Mouse (Mus musculus) intestine, postnatal 0 days (tissue): ENCODE results near the gene Slc35f1. TPM values are rescaled to one million over a fixed set of nuclear protein-coding genes. Genes with fewer than 3 reads are reported as not detected.

Experiments
- ATAC-seq: fragments of 200-750 bp; cut with Nextera tagmentation; 2 replicates; pipeline ENCODE4 v1.8.0; 2017; ENCODE audit warnings: mild to moderate bottlenecking, moderate TSS enrichment, moderate library complexity
- H3K27ac ChIP-seq: fragments of 300-500 bp; sonication (generic); 2 replicates; pipeline ENCODE4 v1.5.1; 2014; ENCODE audit warnings: mild to moderate bottlenecking, low read depth, low read length, moderate library complexity
- H3K27me3 ChIP-seq: fragments of 300-500 bp; sonication (generic); replicated peaks from 2 replicates; pipeline ENCODE4 v1.6.1; 2014; ENCODE audit warnings: low read length, mixed read lengths; ENCODE audit not compliant: control insufficient read depth, insufficient read depth
- H3K36me3 ChIP-seq: fragments of 300-500 bp; sonication (generic); 2 replicates; pipeline ENCODE4 v1.6.1; 2014; ENCODE audit warnings: mild to moderate bottlenecking, moderate library complexity; ENCODE audit not compliant: control insufficient read depth, insufficient read depth
- H3K4me1 ChIP-seq: fragments of 300-500 bp; sonication (generic); replicated peaks from 2 replicates; pipeline ENCODE4 v1.6.1; 2014; ENCODE audit warnings: antibody characterized with exemption, low read length, mixed read lengths; ENCODE audit not compliant: control insufficient read depth, insufficient read depth
- H3K4me2 ChIP-seq: fragments of 300-500 bp; sonication (generic); replicated peaks from 2 replicates; pipeline ENCODE4 v1.6.1; 2014; ENCODE audit warnings: low read depth, mild to moderate bottlenecking, moderate library complexity
- H3K4me3 ChIP-seq: fragments of 300-500 bp; sonication (generic); 2 replicates; pipeline ENCODE4 v1.5.1; 2014; ENCODE audit warnings: low read depth, low read length
- H3K9ac ChIP-seq: fragments of 300-500 bp; sonication (generic); 2 replicates; pipeline ENCODE4 v1.6.1; 2014; ENCODE audit warnings: mild to moderate bottlenecking, low read depth, low read length
- H3K9me3 ChIP-seq: fragments of 300-500 bp; sonication (generic); 2 replicates; pipeline ENCODE4 v1.6.1; 2016; ENCODE audit warnings: mixed run types; ENCODE audit not compliant: control insufficient read depth
- CTCF ChIP-seq: sonication (generic); IDR thresholded peaks from 2 replicates; pipeline ENCODE4 v1.5.1; 2016; ENCODE audit warnings: low read depth, mild to moderate bottlenecking, control low read depth, antibody characterized with exemption, moderate library complexity
- WGBS: fragments of 180-500 bp; shearing (Covaris S2); extraction: QIAGEN DNeasy Blood & Tissue Kit; methylation state at CpG from one replicate; pipeline ENCODE4 v1.1.7; 2014; 5-methylcytosine and 5-hydroxymethylcytosine counted together
- polyA plus RNA-seq: library from polyadenylated mRNA; unstranded; fragments of >200 nt; fragmentation: Nextera tagmentation; extraction: Ambion mirVana; gene quantifications from 2 replicates; pipeline ENCODE4 v1.2.1, GENCODE M21; 2015

The Slc35f1 gene
- polyA plus RNA-seq, 1 experiment from 2014 or later, result 1.2 TPM

GRCm38 (mm10) chr10:53124365-53124764, 434.0 kb downstream of the Slc35f1 start:
- no peak for ATAC-seq
- no peaks in the 10 kb centered on the region for H3K36me3 ChIP-seq
- H3K9ac ChIP-seq, result no peak overlapping the region
- H3K4me3 ChIP-seq, result no peak overlapping the region
- no peak overlapping the region for H3K4me2 ChIP-seq
- no peaks in the 10 kb centered on the region for H3K4me1 ChIP-seq
- H3K27me3 ChIP-seq, result no peaks in the 10 kb centered on the region
- WGBS, result 57% methylated on average over 6 of the region's 6 CpGs
- H3K27ac ChIP-seq, result no peak overlapping the region
- no peak for TF ChIP-seq CTCF
- no peaks in the 10 kb centered on the region for H3K9me3 ChIP-seq

- H3K9ac ChIP-seq, result no peak overlapping the region
- WGBS, result 76% methylated on average over 1 of the region's 1 CpGs
- no peaks in the 10 kb centered on the region for H3K27me3 ChIP-seq
- H3K36me3 ChIP-seq, result no peaks in the 10 kb centered on the region
- H3K4me1 ChIP-seq, result no peaks in the 10 kb centered on the region
- H3K4me2 ChIP-seq, result no peak overlapping the region
- no peak overlapping the region for H3K4me3 ChIP-seq
- no peak overlapping the region for H3K27ac ChIP-seq
- H3K9me3 ChIP-seq, result no peaks in the 10 kb centered on the region
- no peak for TF ChIP-seq CTCF
- ATAC-seq, result no peak
These were observed 442.4 kb downstream of the Slc35f1 start for GRCm38 (mm10) chr10:53132707-53133106.

- no peak for TF ChIP-seq CTCF
- H3K27me3 ChIP-seq, result no peaks in the 10 kb centered on the region
- no peaks in the 10 kb centered on the region for H3K36me3 ChIP-seq
- H3K9ac ChIP-seq, result no peak overlapping the region
- no peak overlapping the region for H3K27ac ChIP-seq
- no peak overlapping the region for H3K4me3 ChIP-seq
- H3K9me3 ChIP-seq, result no peaks in the 10 kb centered on the region
- no peak overlapping the region for H3K4me2 ChIP-seq
- WGBS, result 51% methylated on average over 2 of the region's 2 CpGs
- no peak for ATAC-seq
- no peaks in the 10 kb centered on the region for H3K4me1 ChIP-seq
These were observed 460.0 kb downstream of the Slc35f1 start for GRCm38 (mm10) chr10:53150321-53150720.

GRCm38 (mm10) chr10:53150916-53151315, 460.6 kb downstream of the Slc35f1 start:
- no peak overlapping the region for H3K4me2 ChIP-seq
- H3K9me3 ChIP-seq, result no peaks in the 10 kb centered on the region
- H3K4me3 ChIP-seq, result no peak overlapping the region
- H3K9ac ChIP-seq, result no peak overlapping the region
- no peaks in the 10 kb centered on the region for H3K4me1 ChIP-seq
- WGBS, result 84% methylated on average over 2 of the region's 2 CpGs
- no peak overlapping the region for H3K27ac ChIP-seq
- ATAC-seq, result no peak
- no peak for TF ChIP-seq CTCF
- no peaks in the 10 kb centered on the region for H3K36me3 ChIP-seq
- H3K27me3 ChIP-seq, result no peaks in the 10 kb centered on the region

- TF ChIP-seq CTCF, result no peak
- no peaks in the 10 kb centered on the region for H3K27me3 ChIP-seq
- H3K27ac ChIP-seq, result no peak overlapping the region
- no peak overlapping the region for H3K4me3 ChIP-seq
- 34% methylated on average over 7 of the region's 7 CpGs for WGBS
- H3K4me1 ChIP-seq, result no peaks in the 10 kb centered on the region
- no peak for ATAC-seq
- no peak overlapping the region for H3K9ac ChIP-seq
- no peak overlapping the region for H3K4me2 ChIP-seq
- H3K9me3 ChIP-seq, result no peaks in the 10 kb centered on the region
- H3K36me3 ChIP-seq, result no peaks in the 10 kb centered on the region
These were observed 466.0 kb downstream of the Slc35f1 start for GRCm38 (mm10) chr10:53156374-53156773.

GRCm38 (mm10) chr10:53157740-53158139, 467.4 kb downstream of the Slc35f1 start:
- H3K36me3 ChIP-seq, result no peaks in the 10 kb centered on the region
- no peak overlapping the region for H3K9ac ChIP-seq
- ATAC-seq, result 0 out of 2 replicates have a peak, but pooled peaks have one; percentile 45
- H3K27ac ChIP-seq, result no peak overlapping the region
- H3K4me1 ChIP-seq, result no peaks in the 10 kb centered on the region
- H3K9me3 ChIP-seq, result no peaks in the 10 kb centered on the region
- no peak for TF ChIP-seq CTCF
- WGBS, result 69% methylated on average over 2 of the region's 2 CpGs
- H3K4me3 ChIP-seq, result no peak overlapping the region
- no peak overlapping the region for H3K4me2 ChIP-seq
- no peaks in the 10 kb centered on the region for H3K27me3 ChIP-seq
